Mouse (Mus musculus) lung, embryonic 16.5 days (tissue): ENCODE measurements around the gene Galnt18. TPM values are rescaled to one million over a fixed set of nuclear protein-coding genes. Genes with fewer than 3 reads are reported as not detected.

Experiments
- ATAC-seq: fragments of 200-750 bp; cut with Nextera tagmentation; 2 replicates; pipeline ENCODE4 v1.8.0; 2017; ENCODE audit warnings: low read depth, mild to moderate bottlenecking, moderate library complexity
- H3K27ac ChIP-seq: fragments of 300-500 bp; sonication (generic); 2 replicates; pipeline ENCODE4 v1.5.1; 2014; ENCODE audit warnings: mild to moderate bottlenecking, control low read depth, low read length
- H3K27me3 ChIP-seq: fragments of 300-500 bp; sonication (generic); 2 replicates; pipeline ENCODE4 v1.6.1; 2014; ENCODE audit warnings: low read depth, low read length, mixed read lengths; ENCODE audit not compliant: control insufficient read depth, insufficient read depth
- H3K36me3 ChIP-seq: fragments of 300-500 bp; sonication (generic); 2 replicates; pipeline ENCODE4 v1.6.1; 2014; ENCODE audit warnings: low read length; ENCODE audit not compliant: control insufficient read depth, insufficient read depth
- H3K4me1 ChIP-seq: fragments of 300-500 bp; sonication (generic); replicated peaks from 2 replicates; pipeline ENCODE4 v1.6.1; 2014; ENCODE audit warnings: low read length, mixed read lengths; ENCODE audit not compliant: control insufficient read depth, insufficient read depth
- H3K4me2 ChIP-seq: fragments of 300-500 bp; sonication (generic); 2 replicates; pipeline ENCODE4 v1.6.1; 2014; ENCODE audit warnings: low read depth, low read length, control low read depth
- H3K4me3 ChIP-seq: fragments of 300-500 bp; sonication (generic); 2 replicates; pipeline ENCODE4 v1.5.1; 2014; ENCODE audit warnings: mild to moderate bottlenecking, low read length, control low read depth
- H3K9ac ChIP-seq: fragments of 300-500 bp; sonication (generic); 2 replicates; pipeline ENCODE4 v1.6.1; 2014; ENCODE audit warnings: low read length, control low read depth
- H3K9me3 ChIP-seq: fragments of 300-500 bp; sonication (generic); 2 replicates; pipeline ENCODE4 v1.6.1; 2016; ENCODE audit warnings: low read length; ENCODE audit not compliant: control insufficient read depth
- WGBS: fragments of 180-500 bp; shearing (Covaris S2); extraction: QIAGEN DNeasy Blood & Tissue Kit; methylation state at CpG from one replicate; pipeline ENCODE4 v1.1.7; 2014; 5-methylcytosine and 5-hydroxymethylcytosine counted together
- polyA plus RNA-seq: library from polyadenylated mRNA; unstranded; fragments of >200 nt; fragmentation: Nextera tagmentation; extraction: Ambion mirVana; gene quantifications from 2 replicates; pipeline ENCODE4 v1.2.1, GENCODE M21; 2015

The Galnt18 gene
- polyA plus RNA-seq, 1 experiment from 2014 or later: 48.0 TPM

- Histone ChIP-seq H3K4me1 (peaks cover 7% of the 10 kb centered on the region; the same call in 1 of the 2 replicates), H3K36me3 (no peaks in the 10 kb centered on the region), H3K4me3 (no peak overlapping the region), H3K27ac (no peak overlapping the region), H3K9ac (no peak overlapping the region), H3K9me3 (no peaks in the 10 kb centered on the region), H3K27me3 (no peaks in the 10 kb centered on the region), H3K4me2 (no peak overlapping the region)
- WGBS: 32% methylated on average over 2 of the region's 2 CpGs
- ATAC-seq: peak; percentile 82
Observed at GRCm38 (mm10) chr7:111726928-111727327, 52.8 kb downstream of the Galnt18 start.

- Histone ChIP-seq H3K4me2 (no peak overlapping the region), H3K36me3 (no peaks in the 10 kb centered on the region), H3K27ac (no peak overlapping the region), H3K27me3 (no peaks in the 10 kb centered on the region), H3K9ac (no peak overlapping the region), H3K4me3 (no peak overlapping the region), H3K9me3 (no peaks in the 10 kb centered on the region), H3K4me1 (peaks cover 25% of the 10 kb centered on the region)
- 55% methylated on average over 7 of the region's 7 CpGs for WGBS
- no peak for ATAC-seq
Observed at GRCm38 (mm10) chr7:111724730-111725129, 55.0 kb downstream of the Galnt18 start.

- Histone ChIP-seq H3K4me2 (no peak overlapping the region), H3K36me3 (no peaks in the 10 kb centered on the region), H3K4me1 (peaks cover 26% of the 10 kb centered on the region), H3K27ac (no peak overlapping the region), H3K27me3 (no peaks in the 10 kb centered on the region), H3K9ac (no peak overlapping the region), H3K9me3 (no peaks in the 10 kb centered on the region), H3K4me3 (no peak overlapping the region)
- ATAC-seq: no peak
- 59% methylated on average over 4 of the region's 4 CpGs for WGBS
Observed at GRCm38 (mm10) chr7:111724004-111724403, 55.8 kb downstream of the Galnt18 start.

- Histone ChIP-seq H3K36me3 (no peaks in the 10 kb centered on the region), H3K4me1 (peaks cover 26% of the 10 kb centered on the region), H3K27me3 (no peaks in the 10 kb centered on the region), H3K9me3 (no peaks in the 10 kb centered on the region), H3K4me2 (no peak overlapping the region), H3K27ac (peak overlapping the region; percentile 58), H3K9ac (no peak overlapping the region), H3K4me3 (no peak overlapping the region)
- ATAC-seq: 0 out of 2 replicates have a peak, but pooled peaks have one; percentile 16
- 73% methylated on average over 5 of the region's 5 CpGs for WGBS
Observed at GRCm38 (mm10) chr7:111721308-111721698, 58.5 kb downstream of the Galnt18 start.

- no peak overlapping the region for H3K9ac ChIP-seq
- no peak overlapping the region for H3K4me2 ChIP-seq
- peaks cover 26% of the 10 kb centered on the region for H3K4me1 ChIP-seq
- peak overlapping the region; percentile 58 for H3K27ac ChIP-seq
- H3K9me3 ChIP-seq: no peaks in the 10 kb centered on the region
- peak; percentile 78 for ATAC-seq
- H3K27me3 ChIP-seq: no peaks in the 10 kb centered on the region
- 45% methylated on average over 8 of the region's 8 CpGs for WGBS
- no peak overlapping the region for H3K4me3 ChIP-seq
- H3K36me3 ChIP-seq: no peaks in the 10 kb centered on the region
Observed at GRCm38 (mm10) chr7:111720511-111721307, 59.1 kb downstream of the Galnt18 start.

GRCm38 (mm10) chr7:111718900-111719299, 60.9 kb downstream of the Galnt18 start:
- H3K4me2 ChIP-seq: no peak overlapping the region
- H3K9me3 ChIP-seq: no peaks in the 10 kb centered on the region
- no peak for ATAC-seq
- 51% methylated on average over 4 of the region's 4 CpGs for WGBS
- H3K4me3 ChIP-seq: no peak overlapping the region
- no peak overlapping the region for H3K27ac ChIP-seq
- no peak overlapping the region for H3K9ac ChIP-seq
- no peaks in the 10 kb centered on the region for H3K36me3 ChIP-seq
- peaks cover 22% of the 10 kb centered on the region for H3K4me1 ChIP-seq
- H3K27me3 ChIP-seq: no peaks in the 10 kb centered on the region

- no peak for ATAC-seq
- Histone ChIP-seq H3K27ac (0 out of 2 replicates have a peak overlapping the region, but pooled peaks have one; percentile 18), H3K27me3 (no peaks in the 10 kb centered on the region), H3K36me3 (no peaks in the 10 kb centered on the region), H3K4me2 (no peak overlapping the region), H3K4me1 (peaks cover 14% of the 10 kb centered on the region), H3K9ac (no peak overlapping the region), H3K4me3 (no peak overlapping the region), H3K9me3 (no peaks in the 10 kb centered on the region)
- WGBS: 65% methylated on average over 5 of the region's 5 CpGs
Observed at GRCm38 (mm10) chr7:111714639-111715360, 65.0 kb downstream of the Galnt18 start.

- Histone ChIP-seq H3K4me2 (no peak overlapping the region), H3K27ac (peak overlapping the region; percentile 53), H3K9me3 (no peaks in the 10 kb centered on the region), H3K9ac (no peak overlapping the region), H3K4me1 (peaks cover 12% of the 10 kb centered on the region), H3K36me3 (no peaks in the 10 kb centered on the region), H3K4me3 (no peak overlapping the region), H3K27me3 (no peaks in the 10 kb centered on the region)
- peak; percentile 76 for ATAC-seq
- 39% methylated on average over 3 of the region's 3 CpGs for WGBS
Observed at GRCm38 (mm10) chr7:111713828-111714600, 65.8 kb downstream of the Galnt18 start.

GRCm38 (mm10) chr7:111712797-111713196, 67.0 kb downstream of the Galnt18 start:
- Histone ChIP-seq H3K4me1 (peaks cover 12% of the 10 kb centered on the region), H3K9me3 (no peaks in the 10 kb centered on the region), H3K27ac (no peak overlapping the region), H3K27me3 (no peaks in the 10 kb centered on the region), H3K9ac (no peak overlapping the region), H3K4me3 (no peak overlapping the region), H3K4me2 (no peak overlapping the region), H3K36me3 (no peaks in the 10 kb centered on the region)
- 77% methylated on average over 4 of the region's 4 CpGs for WGBS
- ATAC-seq: no peak
